Mouse (Mus musculus): ENCODE results near the gene Tusc2.

DNA sequence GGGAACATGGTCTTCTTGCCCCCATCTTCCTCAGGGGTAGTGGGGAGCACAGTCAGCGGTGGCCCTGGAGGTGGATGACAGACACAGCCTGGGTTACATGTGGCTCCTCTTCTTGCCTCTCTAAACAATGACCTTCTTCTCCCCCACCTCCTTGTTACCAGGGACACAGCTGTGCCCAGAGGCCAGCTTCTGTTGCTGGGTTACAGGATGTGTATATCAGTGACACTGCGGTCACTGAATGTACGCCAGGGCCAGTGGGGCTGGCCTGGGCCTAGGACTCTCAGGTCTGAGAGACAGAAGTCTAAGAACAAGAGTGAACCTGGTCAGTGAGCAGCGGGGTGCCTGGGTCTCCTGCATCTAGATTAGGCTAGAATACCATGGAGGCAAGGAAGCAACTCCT is 52.0 kb downstream of the Tusc2 start:
- TF ChIP-seq CTCF (conservative IDR thresholded peaks at IDR 0.05; ENCODE audit: insufficient read depth, insufficient read length, low read depth, low read length) (no peak), POLR2A (IDR thresholded peaks at IDR 0.05; ENCODE audit: low read depth, low read length) (no peak)

All from kidney, adult 2 months (tissue).